In genomic region chr15:100997090-100997489, GRCm38 (mm10) we compare ENCODE assay signal across 9 mouse cellular contexts. TPM values are rescaled to one million over a fixed set of nuclear protein-coding genes. Genes with fewer than 3 reads are reported as not detected.
DNase-seq lines count a peak whose midpoint lies in the region; ATAC-seq lines count a peak whose summit lies in the region.
"Had no signal": no experiment of that assay in that cellular context is flagged by ENCODE, and none has a peak within 500 bp of the region (broad histone marks: within the 10 kb centered on the region; RNA-seq: fewer than 3 reads in every experiment).

No protein-coding gene starts in this region.

- H3K4me2 ChIP-seq in forebrain, embryonic 15.5 days (replicated peaks): no peak overlapping the region
- H3K4me2 ChIP-seq: limb, embryonic 12.5 days had no signal

- H3K27ac ChIP-seq in forebrain, embryonic 15.5 days (replicated peaks): no peak overlapping the region
- H3K27ac ChIP-seq: limb, embryonic 12.5 days had no signal

- H3K36me3 ChIP-seq in forebrain, embryonic 15.5 days: no peaks in the 10 kb centered on the region
- H3K36me3 ChIP-seq: limb, embryonic 12.5 days had no signal

- H3K9me3 ChIP-seq in forebrain, embryonic 15.5 days: no peaks in the 10 kb centered on the region
- H3K9me3 ChIP-seq: limb, embryonic 12.5 days had no signal

- H3K4me3 ChIP-seq in forebrain, embryonic 15.5 days: no peak overlapping the region
- H3K4me3 ChIP-seq: limb, embryonic 12.5 days had no signal

- H3K9ac ChIP-seq in forebrain, embryonic 15.5 days (replicated peaks): no peak overlapping the region

- WGBS in forebrain, embryonic 15.5 days: 28% methylated on average over 4 of the region's 4 CpGs

- peak; percentile 80; the same call in 1 of the 2 replicates for ATAC-seq in cerebellum, adult (ENCODE audit: insufficient number of reproducible peaks, low FRiP score, low TSS enrichment)
- ATAC-seq in forebrain, embryonic 15.5 days (replicated peaks): 0 out of 2 replicates have a peak, but pooled peaks have one; percentile 51
- ATAC-seq in activated CD4-positive, CD25-positive, alpha-beta regulatory T cell, adult 4 months: no peak

- H3K27me3 ChIP-seq in forebrain, embryonic 15.5 days: no peaks in the 10 kb centered on the region
- H3K27me3 ChIP-seq: limb, embryonic 12.5 days had no signal

- DNase-seq in layer of hippocampus, postnatal 10 days (ENCODE audit: low spot score in 2 of 2): peak; percentile 43 to 65
- DNase-seq in layer of hippocampus, adult 9-10 months (ENCODE audit: low spot score): no peak
- peak; percentile 66 for DNase-seq in ES-CJ7 (ENCODE audit: low read depth, low spot score)
- peak; percentile 71 for DNase-seq in naive thymus-derived CD4-positive, alpha-beta T cell, adult 2 months (ENCODE audit: low read depth)

- H3K4me1 ChIP-seq in forebrain, embryonic 15.5 days: no peaks in the 10 kb centered on the region
- H3K4me1 ChIP-seq: limb, embryonic 12.5 days had no signal

RNA-seq across cellular contexts. Expression of gene Gm47841, which starts 50.1 kb away (rescaled TPM):
- total RNA-seq in layer of hippocampus, postnatal 10 days (2021): not detected
- polyA plus RNA-seq in forebrain, embryonic 15.5 days (2015; fragmentation: Nextera tagmentation; extraction: Ambion mirVana): not detected in 2 replicates
- polyA plus RNA-seq in activated CD4-positive, CD25-positive, alpha-beta regulatory T cell, adult 4 months (2017; shearing (Covaris generic)): not detected
- polyA plus RNA-seq: limb, embryonic 12.5 days; stomach, embryonic 14.5 days had no signal
